Mouse (Mus musculus) G1E (cell line): ENCODE measurements around the gene Hs6st1.

ENCODE experiments used
- CTCF ChIP-seq: IDR thresholded peaks from 2 replicates; pipeline ENCODE4 v1.5.1; 2012; ENCODE audit warnings: low read depth, low read length, inconsistent platforms, mixed read lengths
- POLR2AphosphoS5 ChIP-seq: IDR thresholded peaks from 2 replicates; pipeline ENCODE4 v1.6.1; 2012; ENCODE audit warnings: low read depth, low read length, inconsistent platforms; ENCODE audit not compliant: insufficient replicate concordance
- TAL1 ChIP-seq: conservative IDR thresholded peaks from 2 replicates; pipeline ENCODE4 v1.6.1; 2012; ENCODE audit warnings: low read depth, low read length, inconsistent platforms, mixed read lengths

DNA sequence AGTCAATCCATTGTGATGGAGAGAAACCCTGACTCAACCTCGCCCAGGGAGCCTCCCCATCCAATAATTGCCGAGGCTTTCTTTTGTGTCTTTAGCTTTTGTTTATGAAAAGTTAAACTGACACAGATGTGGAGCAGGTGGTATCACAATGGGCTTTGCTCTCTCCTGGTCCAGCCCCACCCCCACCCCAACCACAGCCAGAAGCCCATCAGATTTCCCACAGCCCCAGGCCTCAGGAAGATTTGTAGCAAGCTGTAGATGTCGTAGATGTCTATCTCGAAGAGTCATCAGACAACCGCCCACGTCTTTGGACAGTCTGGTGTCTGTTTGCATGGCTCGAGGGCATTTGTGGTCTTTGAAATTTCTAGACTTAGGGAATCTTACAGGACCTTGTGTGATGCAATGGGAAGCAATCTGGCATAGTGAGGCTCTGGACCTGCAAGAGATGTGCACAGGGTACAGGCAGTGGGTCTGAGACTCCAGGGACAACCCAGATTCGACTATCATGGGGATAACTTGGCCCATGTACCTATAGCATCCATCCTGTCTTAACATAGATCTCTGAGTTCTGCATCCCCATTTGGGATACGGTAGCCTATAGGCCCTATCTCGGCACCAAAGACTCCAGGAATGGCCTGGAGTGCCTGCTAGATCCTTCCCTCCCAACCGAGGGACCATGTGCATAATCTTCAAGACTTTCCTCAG, 6.8 kb upstream of the Hs6st1 start:
- no peak for TF ChIP-seq TAL1
- no peak for TF ChIP-seq CTCF
- TF ChIP-seq POLR2AphosphoS5, result no peak
